Mouse (Mus musculus): ENCODE results near the gene Cdk4. TPM values are rescaled to one million over a fixed set of nuclear protein-coding genes. Genes with fewer than 3 reads are reported as not detected.
A peak's percentile ranks its signal among the peaks of the same experiment; 100 is the strongest.

Cdk4 gene
- polyA plus RNA-seq, 1 experiment from 2014 or later, result 1,113 TPM

DNA sequence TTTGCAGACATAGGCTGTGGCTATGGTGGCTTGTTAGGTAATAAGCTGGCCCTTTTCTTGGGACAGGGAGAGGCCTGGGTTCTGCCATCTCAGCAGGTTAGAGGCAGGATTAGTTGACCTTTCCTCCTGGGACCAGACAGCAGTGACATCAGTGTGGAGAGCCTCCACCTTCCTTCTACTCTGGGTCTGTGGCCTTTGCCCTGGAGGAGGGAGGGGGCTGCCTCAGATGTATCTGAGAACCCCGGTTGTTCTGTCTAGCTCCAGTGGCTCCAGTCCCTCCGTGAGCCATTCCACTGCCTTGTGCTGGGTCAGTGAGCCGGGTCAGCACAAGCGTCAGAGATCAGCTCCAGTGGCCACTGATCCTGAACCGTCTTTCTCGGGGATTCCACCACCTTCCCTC, 20.1 kb upstream of the Cdk4 start:
- no peaks in the 10 kb centered on the region for H3K9me3 ChIP-seq (replicated peaks; ENCODE audit: low read length)
- H3K27ac ChIP-seq, result peak overlapping the region; percentile 77
- H3K27me3 ChIP-seq (ENCODE audit: insufficient read depth, low read length), result peaks cover 6% of the 10 kb centered on the region
- no peak for TF ChIP-seq CTCF (IDR thresholded peaks at IDR 0.05; ENCODE audit: low read depth)
- H3K4me1 ChIP-seq (replicated peaks; ENCODE audit: insufficient read depth, low read length), result peaks cover 9% of the 10 kb centered on the region
- WGBS, result 56% methylated on average over 6 of the region's 6 CpGs
- ATAC-seq (replicated peaks; ENCODE audit: low FRiP score, low read depth) (peak; percentile 83), DNase-seq (ENCODE audit: low spot score) (peak; percentile 31)
- H3K4me3 ChIP-seq (replicated peaks; ENCODE audit: low read depth, low read length), result no peak overlapping the region
- H3K36me3 ChIP-seq (ENCODE audit: insufficient read depth, low read length), result 0 out of 2 replicates have a peak, but pooled peaks cover 4% of the 10 kb centered on the region
- no peak overlapping the region for H3K4me2 ChIP-seq (ENCODE audit: low read length)
- H3K9ac ChIP-seq (ENCODE audit: low read depth, low read length), result no peak overlapping the region

- 24% methylated on average over 5 of the region's 5 CpGs for WGBS
- peak within 1 kb of the TSS; percentile 24 for H3K4me3 ChIP-seq (replicated peaks; ENCODE audit: low read depth, low read length)
- 0 out of 2 replicates have a peak, but pooled peaks cover 4% of the 10 kb centered on the region for H3K36me3 ChIP-seq (ENCODE audit: insufficient read depth, low read length)
- H3K4me2 ChIP-seq (ENCODE audit: low read length), result peak within 1 kb of the TSS; percentile 48
- TF ChIP-seq CTCF (IDR thresholded peaks at IDR 0.05; ENCODE audit: low read depth), result no peak
- ATAC-seq (replicated peaks; ENCODE audit: low FRiP score, low read depth) (peak; percentile 31; the same call in 1 of the 2 replicates), DNase-seq (ENCODE audit: low spot score) (no peak)
- 0 out of 2 replicates have a peak within 1 kb of the TSS, but pooled peaks have one; percentile 37 for H3K27ac ChIP-seq
- peaks cover 16% of the 10 kb centered on the region for H3K4me1 ChIP-seq (replicated peaks; ENCODE audit: insufficient read depth, low read length)
- H3K27me3 ChIP-seq (ENCODE audit: insufficient read depth, low read length), result peaks cover 24% of the 10 kb centered on the region
- H3K9me3 ChIP-seq (replicated peaks; ENCODE audit: low read length), result no peaks in the 10 kb centered on the region
- peak within 1 kb of the TSS; percentile 54 for H3K9ac ChIP-seq (ENCODE audit: low read depth, low read length)
Observed at GRCm38 (mm10) chr10:127047954-127048353, 15.4 kb upstream of the Cdk4 start, which contains the start of gene Cyp27b1. Cyp27b1 (plus strand) TSS chr10:127048250.

DNA sequence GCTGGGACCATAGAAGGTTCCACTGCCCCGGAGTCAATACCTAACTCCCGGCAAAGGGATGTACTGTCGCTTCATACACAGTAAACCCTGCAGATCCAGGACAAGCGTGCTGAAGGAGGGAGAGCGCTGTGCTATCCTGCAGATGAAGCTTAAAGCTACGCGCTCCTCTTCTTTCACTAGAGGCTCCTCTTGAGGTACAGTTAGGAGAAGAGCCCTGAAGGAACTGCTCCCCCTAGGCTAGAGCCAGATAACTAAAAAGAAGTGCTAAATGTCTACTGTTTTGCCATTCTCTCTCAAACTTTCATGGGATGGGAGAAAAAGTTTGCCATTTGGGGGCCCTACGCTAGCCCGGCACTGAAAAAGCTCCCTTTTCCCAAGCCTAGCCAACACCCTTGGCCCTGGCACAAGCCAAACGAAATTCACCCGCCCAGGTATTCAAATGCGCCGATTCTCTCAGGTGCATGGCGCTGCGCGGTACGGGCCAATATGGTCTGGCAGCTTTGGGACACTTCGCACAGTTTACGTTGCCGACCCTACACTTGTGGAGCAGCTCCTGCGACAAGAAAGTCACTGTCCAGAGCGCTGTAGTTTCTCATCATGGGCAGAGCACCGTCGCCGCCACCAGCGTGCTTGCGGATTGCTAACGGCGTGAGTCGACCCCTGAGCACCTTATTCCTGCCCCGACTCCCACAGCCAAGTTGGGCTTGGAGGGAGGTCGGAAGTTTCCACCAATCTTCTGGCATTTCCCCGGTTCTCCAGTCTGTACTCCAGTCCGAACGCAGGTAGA, 14.5 kb upstream of the Cdk4 start:
- DNase-seq (ENCODE audit: low spot score) (peak; percentile 42), ATAC-seq (replicated peaks; ENCODE audit: low FRiP score, low read depth) (no peak)
- TF ChIP-seq CTCF (IDR thresholded peaks at IDR 0.05; ENCODE audit: low read depth), result peak; percentile 26; the same call in 1 of the 2 replicates
- peaks cover 13% of the 10 kb centered on the region; the same call in 1 of the 2 replicates for H3K4me1 ChIP-seq (replicated peaks; ENCODE audit: insufficient read depth, low read length)
- peak overlapping the region; percentile 24 for H3K4me3 ChIP-seq (replicated peaks; ENCODE audit: low read depth, low read length)
- 0 out of 2 replicates have a peak, but pooled peaks cover 4% of the 10 kb centered on the region for H3K36me3 ChIP-seq (ENCODE audit: insufficient read depth, low read length)
- 3% methylated on average over 35 of the region's 35 CpGs for WGBS
- 0 out of 2 replicates have a peak overlapping the region, but pooled peaks have one; percentile 37 for H3K27ac ChIP-seq
- no peaks in the 10 kb centered on the region for H3K9me3 ChIP-seq (replicated peaks; ENCODE audit: low read length)
- peak overlapping the region; percentile 54 for H3K9ac ChIP-seq (ENCODE audit: low read depth, low read length)
- peak overlapping the region; percentile 48 for H3K4me2 ChIP-seq (ENCODE audit: low read length)
- H3K27me3 ChIP-seq (ENCODE audit: insufficient read depth, low read length), result peaks cover 24% of the 10 kb centered on the region

DNA sequence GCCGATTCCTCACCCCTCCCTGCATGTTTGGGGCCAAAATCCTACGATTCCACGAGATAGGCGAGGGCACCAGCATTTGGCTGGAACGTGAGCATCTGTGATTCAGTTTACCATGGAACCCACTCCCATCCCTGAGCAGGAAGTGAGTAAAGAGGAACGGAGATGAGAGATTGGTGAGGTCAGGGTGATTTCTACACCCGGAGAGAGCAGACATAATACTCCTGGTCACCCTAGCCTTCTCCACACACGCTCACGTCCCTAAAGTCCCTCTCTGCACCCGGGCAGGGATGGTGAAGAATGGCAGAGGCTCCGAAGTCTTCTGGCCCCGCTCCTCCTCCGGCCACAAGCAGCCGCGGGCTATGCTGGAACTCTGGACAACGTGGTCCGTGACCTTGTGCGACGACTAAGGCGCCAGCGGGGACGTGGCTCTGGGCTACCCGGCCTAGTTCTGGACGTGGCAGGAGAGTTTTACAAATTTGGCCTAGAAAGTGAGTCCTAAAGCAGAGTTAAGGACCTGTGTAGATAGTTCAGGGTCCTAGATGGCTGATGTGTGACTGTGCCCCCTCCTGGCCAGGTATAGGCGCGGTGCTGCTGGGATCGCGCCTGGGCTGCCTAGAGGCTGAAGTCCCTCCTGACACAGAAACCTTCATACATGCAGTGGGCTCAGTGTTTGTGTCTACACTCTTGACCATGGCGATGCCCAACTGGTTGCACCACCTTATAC, 13.8 kb upstream of the Cdk4 start:
- DNase-seq (ENCODE audit: low spot score) (peak; percentile 15), ATAC-seq (replicated peaks; ENCODE audit: low FRiP score, low read depth) (no peak)
- H3K27ac ChIP-seq, result 0 out of 2 replicates have a peak overlapping the region, but pooled peaks have one; percentile 9
- peaks cover 13% of the 10 kb centered on the region; the same call in 1 of the 2 replicates for H3K4me1 ChIP-seq (replicated peaks; ENCODE audit: insufficient read depth, low read length)
- no peaks in the 10 kb centered on the region for H3K9me3 ChIP-seq (replicated peaks; ENCODE audit: low read length)
- peak overlapping the region; percentile 54; the same call in 1 of the 2 replicates for H3K9ac ChIP-seq (ENCODE audit: low read depth, low read length)
- H3K36me3 ChIP-seq (ENCODE audit: insufficient read depth, low read length), result 0 out of 2 replicates have a peak, but pooled peaks cover 4% of the 10 kb centered on the region
- TF ChIP-seq CTCF (IDR thresholded peaks at IDR 0.05; ENCODE audit: low read depth), result peak; percentile 55
- peak overlapping the region; percentile 48 for H3K4me2 ChIP-seq (ENCODE audit: low read length)
- H3K4me3 ChIP-seq (replicated peaks; ENCODE audit: low read depth, low read length), result peak overlapping the region; percentile 24
- H3K27me3 ChIP-seq (ENCODE audit: insufficient read depth, low read length), result peaks cover 24% of the 10 kb centered on the region
- 2% methylated on average over 29 of the region's 29 CpGs for WGBS

GRCm38 (mm10) chr10:127050119-127050474, 13.2 kb upstream of the Cdk4 start:
- H3K4me2 ChIP-seq (ENCODE audit: low read length), result peak overlapping the region; percentile 48; the same call in 1 of the 2 replicates
- no peak for ATAC-seq (replicated peaks; ENCODE audit: low FRiP score, low read depth)
- 14% methylated on average over 10 of the region's 10 CpGs for WGBS
- 0 out of 2 replicates have a peak, but pooled peaks cover under 1% of the 10 kb centered on the region for H3K36me3 ChIP-seq (ENCODE audit: insufficient read depth, low read length)
- DNase-seq (ENCODE audit: low spot score), result no peak
- peaks cover 13% of the 10 kb centered on the region; the same call in 1 of the 2 replicates for H3K4me1 ChIP-seq (replicated peaks; ENCODE audit: insufficient read depth, low read length)
- H3K9me3 ChIP-seq (replicated peaks; ENCODE audit: low read length), result no peaks in the 10 kb centered on the region
- H3K9ac ChIP-seq (ENCODE audit: low read depth, low read length), result peak overlapping the region; percentile 54; the same call in 1 of the 2 replicates
- 0 out of 2 replicates have a peak overlapping the region, but pooled peaks have one; percentile 24 for H3K4me3 ChIP-seq (replicated peaks; ENCODE audit: low read depth, low read length)
- H3K27me3 ChIP-seq (ENCODE audit: insufficient read depth, low read length), result peaks cover 24% of the 10 kb centered on the region
- H3K27ac ChIP-seq, result 0 out of 2 replicates have a peak overlapping the region, but pooled peaks have one; percentile 9
- no peak for TF ChIP-seq CTCF (IDR thresholded peaks at IDR 0.05; ENCODE audit: low read depth)

DNA sequence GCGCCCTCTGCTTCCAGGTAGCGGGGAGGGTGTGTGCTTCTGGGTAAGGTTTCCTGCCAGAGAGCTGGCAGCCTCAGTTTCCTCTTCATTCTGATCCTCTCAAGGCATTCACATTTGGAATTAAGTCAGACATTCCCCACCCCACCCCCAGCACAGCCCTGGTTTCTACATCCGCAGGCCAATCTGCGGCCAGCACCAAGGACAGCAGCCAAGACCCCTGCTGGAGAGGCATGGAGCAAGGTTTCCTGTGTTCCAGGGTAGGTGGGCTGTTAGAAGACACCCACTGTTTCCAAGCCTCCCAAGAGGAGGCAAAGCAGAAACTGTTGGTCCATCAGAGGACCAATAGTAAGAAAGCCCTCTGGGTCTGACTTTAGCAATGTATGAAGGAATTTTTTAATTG, 8.7 kb upstream of the Cdk4 start:
- Histone ChIP-seq H3K4me1 (replicated peaks; ENCODE audit: insufficient read depth, low read length) (no peaks in the 10 kb centered on the region), H3K4me2 (ENCODE audit: low read length) (no peak overlapping the region), H3K4me3 (replicated peaks; ENCODE audit: low read depth, low read length) (no peak overlapping the region), H3K27ac (no peak overlapping the region), H3K36me3 (ENCODE audit: insufficient read depth, low read length) (peaks cover 17% of the 10 kb centered on the region; the same call in 1 of the 2 replicates), H3K27me3 (ENCODE audit: insufficient read depth, low read length) (0 out of 2 replicates have a peak, but pooled peaks cover 4% of the 10 kb centered on the region), H3K9me3 (replicated peaks; ENCODE audit: low read length) (no peaks in the 10 kb centered on the region), H3K9ac (ENCODE audit: low read depth, low read length) (no peak overlapping the region)
- 70% methylated on average over 4 of the region's 4 CpGs for WGBS
- ATAC-seq (replicated peaks; ENCODE audit: low FRiP score, low read depth) (no peak), DNase-seq (ENCODE audit: low spot score) (no peak)
- TF ChIP-seq CTCF (IDR thresholded peaks at IDR 0.05; ENCODE audit: low read depth), result no peak

All from kidney, postnatal 0 days (tissue).